Mouse (Mus musculus): ENCODE measurements around the gene Homer3.

The Homer3 gene

GRCm38 (mm10) chr8:70284421-70284820, 1.8 kb downstream of the Homer3 start:
- DNase-seq (ENCODE audit: low spot score), result no peak

GRCm38 (mm10) chr8:70285304-70285703, 2.7 kb downstream of the Homer3 start:
- no peak for DNase-seq (ENCODE audit: low spot score)

GRCm38 (mm10) chr8:70286737-70287136, 4.1 kb downstream of the Homer3 start:
- no peak for DNase-seq (ENCODE audit: low spot score)

DNA sequence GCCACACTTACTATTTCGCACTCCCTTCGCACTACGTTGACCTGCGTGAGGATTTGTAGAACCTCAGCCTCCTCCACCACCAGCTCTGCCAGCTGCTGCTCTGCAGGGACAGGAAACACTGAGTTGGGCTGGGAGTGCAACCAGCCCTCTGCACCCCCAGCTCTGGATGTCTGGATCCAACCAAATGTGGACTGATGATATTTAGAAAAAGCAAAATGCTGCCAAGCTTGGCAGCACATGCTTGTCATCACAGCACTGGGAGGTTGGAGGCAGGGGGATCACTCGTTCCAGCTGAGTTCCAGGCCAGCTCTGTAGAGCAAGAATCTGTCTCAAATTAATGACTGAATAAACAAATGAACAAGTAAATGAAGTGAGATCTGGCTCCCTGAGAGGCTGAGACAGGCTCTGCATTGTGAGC, 11.4 kb downstream of the Homer3 start:
- no peak for DNase-seq (ENCODE audit: low spot score)

DNA sequence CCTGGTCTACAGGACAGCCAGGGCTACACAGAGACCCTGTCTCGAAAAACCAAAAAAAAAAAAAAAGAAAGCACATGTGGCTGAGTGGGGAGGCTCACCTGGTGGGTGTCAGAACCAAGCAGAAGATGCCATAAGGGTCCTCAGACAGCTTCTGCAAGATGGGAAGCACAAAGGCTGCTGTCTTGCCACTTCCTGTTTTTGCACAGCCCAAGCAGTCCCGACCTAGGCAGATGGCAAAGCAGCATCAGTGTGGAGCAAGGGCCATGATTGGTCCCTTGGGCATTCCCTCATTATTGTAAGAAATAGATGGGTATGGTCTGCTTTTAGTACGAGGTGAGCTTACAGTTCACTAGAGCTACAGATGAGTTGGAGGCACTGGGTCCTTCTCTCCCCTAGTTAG, 18.3 kb downstream of the Homer3 start:
- DNase-seq (ENCODE audit: low spot score), result no peak

DNA sequence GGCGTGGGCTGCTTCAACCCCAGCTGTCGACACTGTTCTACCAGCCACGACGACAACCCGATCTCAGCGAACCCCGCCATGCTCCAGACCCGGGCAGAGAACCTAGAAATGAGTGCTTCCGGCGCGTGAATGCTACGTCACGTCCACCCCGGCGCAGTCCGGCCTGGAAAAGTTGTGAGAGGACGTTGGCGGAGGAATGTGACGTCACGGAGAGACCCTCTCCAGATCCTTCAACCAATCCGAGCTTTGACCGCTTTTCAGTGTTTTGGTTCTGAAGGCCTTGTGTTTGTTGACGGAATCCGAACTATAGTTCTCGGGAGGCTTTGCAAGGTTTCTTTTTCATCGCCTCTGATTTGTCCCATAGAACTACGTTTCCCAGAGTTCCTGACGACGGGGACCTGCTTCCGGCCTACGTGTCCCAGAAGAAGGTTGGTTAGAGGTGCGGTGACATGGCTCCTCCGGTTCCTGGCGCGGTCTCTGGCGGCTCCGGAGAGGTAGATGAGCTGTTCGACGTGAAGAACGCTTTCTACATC, 19.8 kb downstream of the Homer3 start, which contains the start of the genes Ddx49 and Cope:
Ddx49 (minus strand) TSS at position 132 of the 533 bp plus-strand sequence.
Cope (plus strand) TSS at position 161 of the 533 bp plus-strand sequence.
- DNase-seq (ENCODE audit: low spot score), result peak; percentile 91

GRCm38 (mm10) chr8:70302901-70303300, 20.3 kb downstream of the Homer3 start:
- DNase-seq (ENCODE audit: low spot score), result no peak

GRCm38 (mm10) chr8:70309311-70309710, 26.7 kb downstream of the Homer3 start:
- DNase-seq (ENCODE audit: low spot score), result no peak

DNA sequence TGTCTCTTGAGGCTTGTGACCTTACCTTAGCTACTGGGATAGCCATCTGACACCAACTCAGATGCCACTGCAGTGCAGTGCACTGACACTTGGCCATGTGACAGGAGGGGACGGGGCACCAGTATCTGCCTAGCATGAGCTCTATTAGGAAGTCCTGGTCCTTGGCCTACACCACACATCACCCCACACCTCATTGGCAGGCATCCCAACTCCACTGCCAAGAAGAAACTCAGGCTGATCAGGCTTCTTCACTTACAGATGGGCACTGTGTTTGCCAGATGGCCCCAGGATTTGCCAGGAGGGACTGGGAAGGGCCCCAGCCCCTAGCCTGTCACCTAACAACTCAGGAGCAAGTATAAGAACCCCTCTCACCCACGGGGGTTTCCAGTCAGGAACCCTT, 30.8 kb downstream of the Homer3 start:
- DNase-seq (ENCODE audit: low spot score), result no peak

GRCm38 (mm10) chr8:70315624-70316510, 33.2 kb downstream of the Homer3 start, which contains the start of gene Cers1:
Gene Cers1 (plus strand): TSS chr8:70315775.
- DNase-seq (ENCODE audit: low spot score), result peak; percentile 46

- no peak for DNase-seq (ENCODE audit: low spot score)
These were observed 34.2 kb downstream of the Homer3 start for GRCm38 (mm10) chr8:70316511-70317504.

DNA sequence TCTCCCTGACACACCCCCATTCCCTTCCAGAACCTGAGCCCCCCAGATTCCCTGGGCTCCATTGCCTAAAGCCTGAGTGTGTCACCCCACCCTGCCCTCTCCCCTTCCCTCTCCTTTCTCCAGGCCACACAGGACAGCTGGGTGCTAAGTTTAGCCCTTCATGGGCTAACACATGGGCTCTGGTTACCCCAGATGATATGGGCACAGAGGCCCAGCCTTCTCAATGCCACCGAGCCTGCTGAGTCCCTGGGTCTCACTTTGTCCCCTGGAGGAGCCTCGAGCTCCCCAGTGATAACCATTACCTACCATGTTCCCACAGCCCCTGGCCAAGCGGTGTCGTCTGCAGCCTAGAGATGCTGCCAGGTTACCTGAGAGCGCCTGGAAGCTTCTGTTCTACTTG, 35.2 kb downstream of the Homer3 start:
- DNase-seq (ENCODE audit: low spot score), result no peak

DNA sequence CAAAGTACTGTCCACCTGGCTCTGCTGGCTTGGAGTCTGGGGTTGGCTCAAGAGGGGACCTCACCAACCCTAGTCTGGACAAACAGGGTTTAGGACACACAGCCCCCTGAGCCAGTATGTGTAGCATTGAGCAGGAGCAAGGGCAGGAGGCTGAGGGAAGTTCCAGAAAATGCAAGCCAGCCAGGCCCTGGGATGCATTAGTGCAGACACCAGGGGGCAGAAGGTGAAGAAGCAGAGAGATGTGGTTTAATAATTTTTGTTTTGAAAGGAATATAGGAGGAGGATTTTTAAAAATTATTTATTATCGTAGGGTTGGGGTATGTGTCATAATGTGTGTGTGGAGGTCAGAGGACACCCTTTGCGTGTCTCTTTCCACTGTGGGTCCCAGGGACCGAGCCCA, 41.1 kb downstream of the Homer3 start:
- no peak for DNase-seq (ENCODE audit: low spot score)

DNA sequence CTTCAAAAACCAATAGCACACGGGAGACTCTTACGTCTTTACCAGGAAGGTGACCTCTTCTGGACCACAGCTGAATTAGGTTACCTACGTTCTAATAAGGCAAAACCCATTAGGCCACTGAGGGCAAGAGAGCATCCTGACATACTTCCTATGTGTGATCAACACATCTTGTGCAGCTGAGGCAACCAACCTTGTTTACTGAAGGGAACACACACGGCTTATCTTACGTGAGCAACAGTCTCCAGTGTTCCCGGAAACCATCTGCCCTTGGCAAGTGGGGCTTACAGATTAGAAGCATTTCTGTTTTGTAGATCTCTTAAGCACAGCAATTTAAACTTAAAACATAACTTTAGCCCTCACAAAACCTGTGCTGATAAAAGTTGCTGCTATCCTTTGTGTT, 44.9 kb downstream of the Homer3 start:
- no peak for DNase-seq (ENCODE audit: low spot score)

DNA sequence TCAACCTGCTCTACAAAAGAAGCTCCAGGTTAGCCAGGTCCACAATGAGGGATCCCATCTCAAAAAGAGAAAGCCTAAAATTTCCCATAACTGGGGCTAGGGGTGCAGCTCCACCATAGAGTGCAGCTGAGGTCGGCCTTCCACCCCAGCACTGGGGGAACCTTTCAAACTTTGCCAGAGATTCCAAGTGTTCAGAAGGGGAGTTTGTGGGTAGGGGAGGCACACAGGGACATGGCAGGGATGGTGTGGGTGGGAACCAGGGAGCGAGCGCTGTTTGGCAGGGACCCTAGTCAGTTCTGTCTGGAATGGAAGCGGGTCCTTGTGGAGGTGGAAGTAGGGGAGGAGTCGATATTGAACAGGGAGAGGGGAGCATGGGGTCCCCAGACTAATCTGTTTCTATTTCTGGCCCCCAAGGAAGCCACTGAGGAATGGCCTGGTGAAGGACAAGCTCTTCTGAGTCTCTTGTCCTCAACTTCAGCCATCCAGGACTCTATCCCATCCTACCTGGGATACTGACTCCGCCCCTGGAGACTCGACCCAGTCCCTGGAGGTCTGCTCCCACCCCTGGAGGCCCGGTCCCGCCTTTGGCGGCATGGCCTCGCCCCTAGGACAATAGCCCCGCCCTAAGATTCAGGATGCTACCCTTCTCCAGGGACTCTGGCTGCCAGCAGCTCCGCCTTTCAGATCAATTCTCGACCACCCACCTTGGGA, 46.7 kb downstream of the Homer3 start, which contains the start of gene Gdf1:
Gdf1 (plus strand) TSS at position 694 of the 711 bp plus-strand sequence.
- no peak for DNase-seq (ENCODE audit: low spot score)

DNA sequence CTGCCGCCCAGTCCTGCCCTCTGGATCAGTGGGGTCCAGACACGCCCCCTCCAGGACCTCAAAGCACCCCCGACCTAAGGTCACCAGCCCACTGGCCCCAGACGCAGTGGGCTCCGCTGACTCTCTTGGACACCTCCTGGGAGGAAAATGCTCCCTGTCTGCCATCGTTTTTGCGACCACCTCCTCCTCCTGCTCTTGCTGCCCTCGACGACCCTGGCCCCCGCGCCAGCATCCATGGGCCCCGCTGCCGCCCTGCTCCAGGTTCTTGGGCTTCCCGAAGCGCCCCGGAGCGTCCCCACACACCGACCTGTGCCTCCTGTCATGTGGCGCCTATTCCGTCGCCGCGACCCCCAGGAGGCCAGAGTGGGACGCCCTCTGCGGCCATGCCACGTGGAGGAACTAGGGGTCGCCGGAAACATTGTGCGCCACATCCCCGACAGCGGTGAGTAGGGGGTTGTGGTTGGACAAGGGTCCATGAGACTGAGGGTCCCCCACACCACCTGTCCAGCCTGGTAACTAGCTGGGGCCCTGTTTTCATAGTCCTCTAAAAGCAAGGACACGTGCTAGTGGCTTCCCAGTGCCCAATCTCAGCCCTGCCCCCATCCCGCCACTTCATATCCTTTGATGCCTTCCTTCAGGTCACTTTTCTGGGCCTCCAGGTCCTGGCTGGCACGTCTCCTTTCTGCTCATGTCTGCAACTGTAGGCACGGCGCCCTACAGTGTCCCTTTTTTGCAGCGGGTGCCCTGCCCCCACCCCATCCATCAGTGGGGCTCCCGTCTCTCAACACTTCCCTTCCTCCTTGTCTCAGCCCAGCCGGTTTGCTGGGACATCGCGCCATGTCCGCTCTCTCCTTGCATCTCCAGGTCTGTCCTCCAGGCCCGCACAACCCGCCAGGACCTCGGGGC, 47.5 kb downstream of the Homer3 start:
- no peak for DNase-seq (ENCODE audit: low spot score)

DNA sequence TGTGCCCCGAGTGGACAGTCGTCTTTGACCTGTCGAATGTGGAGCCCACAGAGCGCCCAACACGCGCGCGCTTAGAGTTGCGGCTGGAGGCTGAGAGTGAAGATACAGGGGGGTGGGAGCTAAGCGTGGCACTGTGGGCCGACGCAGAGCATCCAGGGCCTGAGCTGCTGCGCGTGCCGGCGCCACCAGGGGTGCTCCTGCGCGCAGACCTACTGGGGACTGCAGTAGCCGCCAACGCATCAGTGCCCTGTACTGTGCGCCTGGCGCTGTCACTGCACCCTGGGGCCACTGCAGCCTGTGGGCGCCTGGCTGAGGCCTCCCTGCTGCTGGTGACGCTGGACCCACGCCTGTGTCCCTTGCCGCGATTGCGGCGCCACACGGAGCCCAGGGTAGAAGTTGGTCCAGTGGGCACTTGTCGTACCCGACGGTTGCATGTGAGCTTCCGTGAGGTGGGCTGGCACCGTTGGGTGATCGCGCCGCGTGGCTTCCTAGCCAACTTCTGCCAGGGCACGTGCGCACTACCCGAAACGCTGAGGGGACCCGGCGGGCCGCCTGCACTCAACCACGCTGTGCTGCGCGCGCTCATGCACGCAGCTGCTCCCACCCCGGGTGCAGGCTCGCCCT, 48.2 kb downstream of the Homer3 start:
- DNase-seq (ENCODE audit: low spot score), result no peak

DNA sequence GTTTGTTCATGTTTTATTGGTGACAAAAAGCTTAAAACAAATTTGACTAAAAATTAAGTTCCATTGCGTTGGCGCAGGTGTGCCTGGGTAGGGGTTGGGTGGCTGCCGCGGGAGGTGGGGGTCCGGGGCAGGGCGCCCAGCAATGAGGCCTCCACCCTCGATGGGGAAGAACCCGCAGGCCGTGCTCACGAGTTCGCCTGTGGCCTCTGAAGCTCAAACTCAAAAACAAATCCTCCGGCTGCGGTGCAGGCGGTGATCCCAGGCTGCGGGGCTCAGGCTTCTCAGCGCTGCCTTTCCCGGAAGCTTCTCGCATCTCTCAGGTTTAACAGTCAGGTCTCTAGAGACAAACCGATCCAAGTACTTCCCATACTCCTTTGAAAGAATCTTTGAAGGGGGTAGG, 48.9 kb downstream of the Homer3 start:
- DNase-seq (ENCODE audit: low spot score), result no peak

DNA sequence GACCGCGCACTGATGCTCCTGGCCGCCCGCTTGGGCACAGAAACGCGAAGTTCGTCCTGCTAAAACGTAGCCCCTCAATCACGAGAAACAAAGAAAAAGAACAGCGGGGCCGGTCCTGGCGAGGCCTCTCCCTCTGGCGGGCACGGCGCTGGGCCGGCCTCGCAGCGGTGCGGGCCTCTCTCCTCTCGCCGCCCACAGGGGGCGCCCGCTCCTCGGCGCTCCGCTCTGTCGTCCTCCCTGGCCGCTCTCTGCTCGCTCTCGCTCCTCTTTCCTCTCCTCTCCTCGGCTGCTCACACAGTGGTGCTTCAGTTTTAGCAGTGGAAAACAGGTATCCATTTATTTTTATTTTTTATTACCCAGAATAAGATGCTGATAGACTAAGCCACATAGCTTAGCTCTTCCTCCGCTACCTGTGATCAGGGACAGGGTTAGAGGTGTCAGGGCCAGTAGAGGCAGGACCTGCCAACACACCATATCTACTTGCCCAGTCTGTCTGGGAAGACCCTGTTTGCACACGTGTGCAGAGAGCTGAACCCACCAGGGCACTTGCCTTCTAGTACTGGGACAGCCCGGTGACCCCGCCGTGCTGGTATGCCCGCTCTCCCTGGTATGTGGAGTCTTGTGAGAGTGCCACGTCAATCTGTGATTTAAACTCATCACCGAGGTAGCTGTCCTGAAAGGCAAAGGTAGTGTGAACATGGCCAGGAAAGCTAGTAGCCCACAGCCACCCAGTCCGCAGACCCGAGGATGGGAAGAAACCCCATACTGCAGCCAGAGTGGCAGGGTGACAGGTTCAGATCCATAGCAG, 49.6 kb downstream of the Homer3 start:
- DNase-seq (ENCODE audit: low spot score), result peak; percentile 64

Measured in ovary, postnatal 14 days (tissue).